Mouse (Mus musculus) CH12F3 (cell line): Measurements from ENCODE around the gene Ube2k.
"Not testable (repeated sequence)": the region's sequence is repeated elsewhere in the genome, so short reads cannot be mapped to it uniquely, and the experiment has no call there.

Source experiments
- in situ Hi-C: fragments of 300-500 bp; cut with MboI; formaldehyde crosslinking; loops from 2 replicates; pipeline ENCODE4 v1.14.3; 2020; ENCODE audit warnings: low sequenced_read_pairs

The Ube2k gene

GRCm38 (mm10) chr5:65536751-65537419 lies at the start of gene Ube2k, which contains the start of gene Smim14:
TSS of gene Ube2k (plus strand) at chr5:65537233.
TSS of gene Smim14 (minus strand) at chr5:65537184.
- in situ Hi-C loops, result no loop called here

GRCm38 (mm10) chr5:65487381-65487780 lies 49.7 kb upstream of the Ube2k start:
- in situ Hi-C loops, result no loop called here

- in situ Hi-C loops, result no loop called here
Observed at GRCm38 (mm10) chr5:65488725-65489124, 48.3 kb upstream of the Ube2k start.

GRCm38 (mm10) chr5:65489830-65490229 lies 47.2 kb upstream of the Ube2k start:
- in situ Hi-C loops, result no loop called here

GRCm38 (mm10) chr5:65491767-65492715 lies 45.0 kb upstream of the Ube2k start:
- in situ Hi-C loops, result no loop called here

GRCm38 (mm10) chr5:65492716-65493531 lies 44.1 kb upstream of the Ube2k start, which contains the start of gene Gm43552:
TSS of gene Gm43552 (minus strand) at chr5:65492833.
- in situ Hi-C loops, result no loop called here

GRCm38 (mm10) chr5:65500231-65500630 lies 36.8 kb upstream of the Ube2k start:
- in situ Hi-C loops, result no loop called here

GRCm38 (mm10) chr5:65501407-65501806 lies 35.6 kb upstream of the Ube2k start:
- in situ Hi-C loops, result no loop called here

GRCm38 (mm10) chr5:65505786-65506185 lies 31.2 kb upstream of the Ube2k start:
- in situ Hi-C loops, result no loop called here

- in situ Hi-C loops, result no loop called here
Observed at GRCm38 (mm10) chr5:65508395-65508794, 28.6 kb upstream of the Ube2k start.

- in situ Hi-C loops, result no loop called here
Observed at GRCm38 (mm10) chr5:65513506-65513905, 23.5 kb upstream of the Ube2k start.

GRCm38 (mm10) chr5:65514635-65515278 lies 22.3 kb upstream of the Ube2k start:
- in situ Hi-C loops, result no loop called here

- in situ Hi-C loops, result no loop called here
Observed at GRCm38 (mm10) chr5:65521803-65522202, 15.2 kb upstream of the Ube2k start.

- in situ Hi-C loops, result no loop called here
Observed at GRCm38 (mm10) chr5:65524831-65525230, 12.2 kb upstream of the Ube2k start.

- in situ Hi-C loops, result no loop called here
Observed at GRCm38 (mm10) chr5:65525674-65526443, 11.2 kb upstream of the Ube2k start.

- in situ Hi-C loops, result no loop called here
Observed at GRCm38 (mm10) chr5:65531283-65531682, 5.8 kb upstream of the Ube2k start.

GRCm38 (mm10) chr5:65534496-65534895 lies 2.5 kb upstream of the Ube2k start:
- in situ Hi-C loops, result no loop called here

- in situ Hi-C loops, result no loop called here
Observed at GRCm38 (mm10) chr5:65535457-65536067, 1.5 kb upstream of the Ube2k start.

GRCm38 (mm10) chr5:65536068-65536465 lies 966 bp upstream of the Ube2k start:
- in situ Hi-C loops, result not testable (repeated sequence)
